Mouse (Mus musculus): ENCODE data around the gene Ubp1.

GRCm38 (mm10) chr9:114006801-114007200 is 76.1 kb downstream of the Ubp1 start:
- TF ChIP-seq TCF12 (IDR thresholded peaks at IDR 0.05; ENCODE audit: low read depth, low read length) (no peak), ELF1 (IDR thresholded peaks at IDR 0.05; ENCODE audit: low read depth, low read length) (no peak), CHD1 (IDR thresholded peaks at IDR 0.05; ENCODE audit: low read depth, low read length) (no peak), CTCF (conservative IDR thresholded peaks at IDR 0.05 in 1 of 2, IDR thresholded peaks at IDR 0.05 in 1 of 2; ENCODE audit: low read depth in 2 of 2, low read length in 2 of 2) (no peak), MEF2A (IDR thresholded peaks at IDR 0.05; ENCODE audit: borderline replicate concordance, low read depth, low read length) (no peak), BHLHE40 (IDR thresholded peaks at IDR 0.05; ENCODE audit: low read depth, low read length) (no peak), GABPA (IDR thresholded peaks at IDR 0.05; ENCODE audit: insufficient replicate concordance, low read depth, low read length) (no peak)

Data from CH12.LX (cell line).